ENCODE assay signal across 21 mouse cellular contexts in the genomic region with DNA sequence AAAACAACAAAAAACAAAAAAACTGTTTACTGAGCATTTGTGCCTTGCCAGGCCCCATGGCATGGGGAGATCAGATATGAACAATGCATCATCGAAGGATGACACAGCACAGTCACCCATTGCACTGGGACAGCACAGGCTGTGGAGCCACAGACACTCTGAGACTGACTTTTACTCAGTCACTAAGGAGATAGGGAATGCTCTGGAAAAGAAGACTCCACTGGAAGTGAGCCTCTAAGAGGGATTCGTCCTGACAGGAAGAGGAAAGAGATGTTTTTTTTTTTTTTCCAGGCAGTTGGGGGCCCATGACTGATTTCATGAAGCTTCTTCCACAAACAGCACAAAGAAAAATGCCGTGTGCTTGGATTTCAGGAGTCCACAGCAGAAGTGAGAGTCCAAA. TPM values are rescaled to one million over a fixed set of nuclear protein-coding genes. Genes with fewer than 3 reads are reported as not detected.
"Had no signal": no experiment of that assay in that cellular context is flagged by ENCODE, and none has a peak within 500 bp of the region (broad histone marks: within the 10 kb centered on the region; RNA-seq: fewer than 3 reads in every experiment).

No protein-coding gene starts in this region.

- H3K4me1 ChIP-seq: limb, embryonic 15.5 days; midbrain, embryonic 12.5 days; stomach, embryonic 15.5 days had no signal

- H3K27ac ChIP-seq: limb, embryonic 12.5 days; limb, embryonic 15.5 days; liver, embryonic 14.5 days; midbrain, embryonic 12.5 days; neural tube, embryonic 13.5 days; stomach, embryonic 15.5 days had no signal

- H3K36me3 ChIP-seq: limb, embryonic 12.5 days; limb, embryonic 15.5 days; midbrain, embryonic 12.5 days; neural tube, embryonic 13.5 days; stomach, embryonic 15.5 days had no signal

- H3K27me3 ChIP-seq: limb, embryonic 12.5 days; midbrain, embryonic 12.5 days; neural tube, embryonic 13.5 days; stomach, embryonic 15.5 days had no signal

- H3K4me3 ChIP-seq: limb, embryonic 12.5 days; limb, embryonic 15.5 days; midbrain, embryonic 12.5 days; myocyte; neural tube, embryonic 13.5 days; stomach, embryonic 15.5 days had no signal

- H3K4me2 ChIP-seq: limb, embryonic 12.5 days; limb, embryonic 15.5 days; liver, embryonic 11.5 days; lung, embryonic 14.5 days; midbrain, embryonic 12.5 days; neural tube, embryonic 13.5 days; stomach, embryonic 15.5 days had no signal

- ATAC-seq: intestine, postnatal 0 days; midbrain, embryonic 16.5 days had no signal

- H3K9ac ChIP-seq: limb, embryonic 12.5 days; limb, embryonic 15.5 days; liver, embryonic 14.5 days; liver, postnatal 0 days; lung, embryonic 14.5 days; midbrain, embryonic 12.5 days; neural tube, embryonic 13.5 days; stomach, embryonic 15.5 days had no signal

- H3K9me3 ChIP-seq: limb, embryonic 12.5 days; limb, embryonic 15.5 days; midbrain, embryonic 12.5 days; neural tube, embryonic 13.5 days; stomach, embryonic 15.5 days had no signal

- DNase-seq: left cerebral cortex, postnatal 4 days; liver, postnatal 0 days; retina, postnatal 1 day; right cerebral cortex, postnatal 25 days; spleen, adult 18-20 months; thymus, postnatal 25 days had no signal

RNA-seq across cellular contexts. Expression of a gene that starts 41.7 kb away (rescaled TPM):
- total RNA-seq: megakaryocyte progenitor cell, adult 5-6 weeks; megakaryocyte-erythroid progenitor cell, adult 5-6 weeks; monocyte, adult 5-6 weeks; neutrophil, adult 5-6 weeks had no signal
- polyA plus RNA-seq: myocyte had no signal
